12 mouse cellular contexts compared by ENCODE assay signal in the genomic region with DNA sequence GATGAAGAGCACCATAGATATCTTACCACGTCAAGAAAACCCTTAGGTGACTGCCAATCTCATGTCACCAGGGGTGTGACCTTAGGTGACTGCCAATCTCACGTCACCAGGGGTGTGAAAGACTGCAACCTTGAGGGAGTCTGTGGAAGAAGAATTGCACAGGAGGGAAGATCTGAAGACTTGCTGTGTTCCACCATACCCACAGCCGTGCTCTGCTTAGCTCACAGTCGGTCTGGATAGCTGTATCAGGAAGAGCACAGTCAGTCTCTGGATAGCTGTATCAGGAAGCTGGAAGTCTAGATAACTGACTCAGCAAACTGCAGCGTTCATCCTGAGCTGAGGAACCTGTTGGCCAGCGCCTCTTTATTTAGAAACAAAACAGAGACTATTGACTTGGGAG.
DNase-seq lines count a peak whose midpoint lies in the region; ATAC-seq lines count a peak whose summit lies in the region.
"Had no signal": no experiment of that assay in that cellular context is flagged by ENCODE, and none has a peak within 500 bp of the region (broad histone marks: within the 10 kb centered on the region; RNA-seq: fewer than 3 reads in every experiment).

No protein-coding gene starts in this region.

- peak; percentile 88 for DNase-seq in heart, adult 11 months
- no peak for DNase-seq in heart, postnatal 4 days
- peak; percentile 52 for DNase-seq in 416B (ENCODE audit: low read depth)
- DNase-seq in gastrocnemius, postnatal 36 days: no peak
- DNase-seq in layer of hippocampus, adult 18-20 months (ENCODE audit: low spot score in 2 of 2): no peak
- no peak for DNase-seq in retina, postnatal 1 day
- DNase-seq: cerebellum, postnatal 14 days; kidney, adult 11 months; midbrain, embryonic 14.5 days; thymus, postnatal 14 days had no signal

- peak; percentile 87 for ATAC-seq in erythroblast, adult 5-6 weeks (replicated peaks; ENCODE audit: low FRiP score, poor library complexity, severe bottlenecking)
- ATAC-seq in megakaryocyte, adult 5-6 weeks (ENCODE audit: poor library complexity, severe bottlenecking): peak; percentile 33

- intact Hi-C loops in gastrocnemius, postnatal 36 days (cut with DNase I): no loop called here

Comparison
In these comparisons a context has a peak if more than half of its experiments do, and no peak if none do; other contexts are left out.
1. DNase-seq: peak in heart, adult 11 months (single experiment) and 416B (single experiment); none in heart, postnatal 4 days (single experiment), gastrocnemius, postnatal 36 days (0 of 2), layer of hippocampus, adult 18-20 months (0 of 2) and retina, postnatal 1 day (single experiment).